Mouse (Mus musculus) stomach, adult 2 months (tissue): ENCODE data around the gene Bdp1. TPM values are rescaled to one million over a fixed set of nuclear protein-coding genes. Genes with fewer than 3 reads are reported as not detected.

Experiments
- polyA plus RNA-seq: library from polyadenylated mRNA; depleted of rRNA; stranded (reverse); fragments of >200 nt; gene quantifications from 2 replicates; pipeline ENCODE4 v1.2.3, GENCODE M21; 2012; rRNA removed

The Bdp1 gene
- polyA plus RNA-seq, result 0.24 and 1.1 TPM in 2 replicates

GRCm38 (mm10) chr13:100103748-100104254, at the start of gene Bdp1:
TSS of gene Bdp1 (minus strand) at chr13:100104070.

GRCm38 (mm10) chr13:100124423-100125257, 20.8 kb upstream of the Bdp1 start, which contains the start of gene Smn1:
TSS of gene Smn1 (plus strand) at chr13:100124852.

GRCm38 (mm10) chr13:100107652-100108472, 4.0 kb upstream of the Bdp1 start, which contains the start of gene Serf1:
TSS of gene Serf1 (plus strand) at chr13:100108012.

GRCm38 (mm10) chr13:100014906-100015895, 88.7 kb downstream of the Bdp1 start, which contains the start of gene Mccc2:
TSS of gene Mccc2 (minus strand) at chr13:100015639.

Other genes starting within 250 kb of the Bdp1 start
- 5.7 and 7.0 TPM in 2 replicates for gene Cartpt, start 203.0 kb downstream of the Bdp1 start, polyA plus RNA-seq
- gene Mccc2, start 88.4 kb downstream of the Bdp1 start, polyA plus RNA-seq, result 18.2 and 25.2 TPM in 2 replicates
- gene Serf1, start 3.9 kb upstream of the Bdp1 start, polyA plus RNA-seq, result 5.5 and 9.2 TPM in 2 replicates
- 4.4 TPM in 2 replicates for gene Smn1, start 20.8 kb upstream of the Bdp1 start, polyA plus RNA-seq
- 1.00 and 1.2 TPM in 2 replicates for gene Naip2, start 98.0 kb upstream of the Bdp1 start, polyA plus RNA-seq
- 0.33 and 1.4 TPM in 2 replicates for gene Naip5, start 142.3 kb upstream of the Bdp1 start, polyA plus RNA-seq
- gene Naip6, start 213.6 kb upstream of the Bdp1 start, polyA plus RNA-seq, result 0.90 and 3.4 TPM in 2 replicates